In the genomic region with DNA sequence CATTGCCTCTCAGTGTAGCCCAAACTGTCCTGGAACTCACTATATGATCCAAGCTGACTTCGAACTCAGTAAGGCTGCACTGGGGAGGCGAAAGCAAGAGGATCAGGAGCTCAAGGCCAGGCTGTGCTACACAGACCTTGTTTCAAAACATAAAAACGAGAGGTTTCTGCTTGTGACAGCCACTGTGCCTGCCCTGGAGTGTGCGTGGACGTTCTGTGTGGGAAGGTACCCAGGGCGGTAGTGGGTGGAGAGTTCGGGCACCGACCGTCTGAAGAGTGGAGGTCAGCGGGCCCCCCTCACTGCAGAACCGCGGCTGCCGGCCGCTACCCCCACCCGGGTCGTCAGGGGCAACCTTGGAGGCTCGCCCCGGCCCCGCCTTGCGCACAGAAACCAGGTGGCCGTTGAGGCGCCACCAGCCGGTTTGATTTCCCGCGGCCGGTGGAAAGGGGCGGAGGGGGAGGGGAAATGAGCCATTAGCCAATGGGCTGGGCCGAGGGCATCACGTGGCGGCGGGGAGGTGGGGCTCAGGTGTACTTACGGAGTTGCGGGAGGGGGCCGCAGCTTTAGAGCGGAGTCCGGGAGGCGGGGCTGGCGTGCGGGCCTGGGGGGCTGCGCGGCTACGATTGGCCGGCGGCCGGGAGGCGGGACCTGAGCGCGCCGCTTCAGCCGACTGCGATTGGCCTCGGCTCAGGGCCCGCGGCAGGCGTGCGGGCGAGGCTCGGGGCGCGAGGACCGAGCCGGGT, we compare ENCODE assay signal across 8 mouse cellular contexts. TPM values are rescaled to one million over a fixed set of nuclear protein-coding genes. Genes with fewer than 3 reads are reported as not detected.
DNase-seq lines count a peak whose midpoint lies in the region; ATAC-seq and TF ChIP-seq lines count a peak whose summit lies in the region.

A gene (plus strand): TSS at position 660 of the 743 bp plus-strand sequence.

- peak within 1 kb of the TSS; percentile 53 for H3K4me3 ChIP-seq in forebrain, embryonic 14.5 days (ENCODE audit: low read depth, low read length)
- peak within 1 kb of the TSS; percentile 57 for H3K4me3 ChIP-seq in heart, postnatal 0 days (ENCODE audit: low read depth, low read length)
- H3K4me3 ChIP-seq in liver, embryonic 16.5 days (ENCODE audit: low read depth, low read length) = peak within 1 kb of the TSS; percentile 64
- peak within 1 kb of the TSS; percentile 55 for H3K4me3 ChIP-seq in neural tube, embryonic 13.5 days
- H3K4me3 ChIP-seq in testis, adult 2 months (ENCODE audit: control insufficient read depth, low read depth, low read length) = peak within 1 kb of the TSS; percentile 91

- TF ChIP-seq CTCF in heart, postnatal 0 days (IDR thresholded peaks at IDR 0.05; ENCODE audit: low read depth) = no peak
- TF ChIP-seq CTCF in testis, adult 2 months (IDR thresholded peaks at IDR 0.05; ENCODE audit: control insufficient read depth, insufficient read depth, insufficient replicate concordance, low read depth, low read length) = no peak

- H3K4me2 ChIP-seq in forebrain, embryonic 14.5 days (ENCODE audit: low read length) = peak within 1 kb of the TSS; percentile 99
- H3K4me2 ChIP-seq in heart, postnatal 0 days (ENCODE audit: low read depth, low read length) = peak within 1 kb of the TSS; percentile 92
- H3K4me2 ChIP-seq in liver, embryonic 16.5 days (ENCODE audit: low read depth, low read length) = peak within 1 kb of the TSS; percentile 95
- H3K4me2 ChIP-seq in neural tube, embryonic 13.5 days = peak within 1 kb of the TSS; percentile 99

- no peak within 1 kb of the TSS for H3K27ac ChIP-seq in forebrain, embryonic 14.5 days (ENCODE audit: low read depth, low read length)
- peak within 1 kb of the TSS; percentile 88 for H3K27ac ChIP-seq in heart, postnatal 0 days (ENCODE audit: low read depth)
- no peak within 1 kb of the TSS for H3K27ac ChIP-seq in liver, embryonic 16.5 days (ENCODE audit: low read length)
- no peak within 1 kb of the TSS for H3K27ac ChIP-seq in neural tube, embryonic 13.5 days (replicated peaks)
- H3K27ac ChIP-seq in testis, adult 2 months (ENCODE audit: control insufficient read depth, insufficient read depth, low read depth, low read length) = peak within 1 kb of the TSS; percentile 98

- peak; percentile 96 for DNase-seq in ES-CJ7 (ENCODE audit: low read depth, low spot score)
- DNase-seq in cerebellum, adult 11 months = peak; percentile 93
- DNase-seq in forebrain, embryonic 14.5 days (ENCODE audit: low spot score) = peak; percentile 96
- DNase-seq in heart, postnatal 0 days (ENCODE audit: low spot score) = peak; percentile 82
- peak; percentile 94 to 95 for DNase-seq in kidney, postnatal 36 days

- no peak; the same call in 1 of the 2 replicates for TF ChIP-seq EP300 in heart, postnatal 0 days (IDR thresholded peaks at IDR 0.05; ENCODE audit: low read depth)

- WGBS in forebrain, embryonic 14.5 days = 1% methylated on average over 58 of the region's 62 CpGs
- WGBS in heart, postnatal 0 days = 3% methylated on average over 48 of the region's 62 CpGs
- WGBS in liver, embryonic 16.5 days (ENCODE audit: insufficient replicate concordance) = 3% methylated on average over 45 of the region's 62 CpGs
- WGBS in neural tube, embryonic 13.5 days = 1% methylated on average over 62 of the region's 62 CpGs

- peaks cover 9% of the 10 kb centered on the region; the same call in 1 of the 2 replicates for H3K27me3 ChIP-seq in forebrain, embryonic 14.5 days (replicated peaks; ENCODE audit: control insufficient read depth, insufficient read depth, low read length)
- peaks cover 8% of the 10 kb centered on the region for H3K27me3 ChIP-seq in heart, postnatal 0 days (ENCODE audit: control insufficient read depth, insufficient read depth, low read length)
- H3K27me3 ChIP-seq in liver, embryonic 16.5 days (ENCODE audit: control insufficient read depth, insufficient read depth, low read depth, low read length) = peaks cover 59% of the 10 kb centered on the region
- H3K27me3 ChIP-seq in neural tube, embryonic 13.5 days = peaks cover 50% of the 10 kb centered on the region
- H3K27me3 ChIP-seq in testis, adult 2 months (ENCODE audit: control insufficient read depth, insufficient read depth, low read length) = no peaks in the 10 kb centered on the region

- TF ChIP-seq POLR2A in testis, adult 2 months (IDR thresholded peaks at IDR 0.05; ENCODE audit: control insufficient read depth, low read depth, low read length) = peak; percentile 59; the same call in 1 of the 2 replicates

- ATAC-seq in forebrain, embryonic 14.5 days = peak; percentile 92
- ATAC-seq in heart, postnatal 0 days (ENCODE audit: insufficient read depth, low read depth) = peak; percentile 80
- ATAC-seq in liver, embryonic 16.5 days (ENCODE audit: low read depth) = peak; percentile 81
- peak; percentile 87 for ATAC-seq in neural tube, embryonic 13.5 days (ENCODE audit: low read depth)

- H3K9ac ChIP-seq in forebrain, embryonic 14.5 days (ENCODE audit: low read length) = peak within 1 kb of the TSS; percentile 67
- peak within 1 kb of the TSS; percentile 51 for H3K9ac ChIP-seq in heart, postnatal 0 days (replicated peaks; ENCODE audit: low read depth, low read length)
- H3K9ac ChIP-seq in liver, embryonic 16.5 days (ENCODE audit: low read depth, low read length) = peak within 1 kb of the TSS; percentile 54
- H3K9ac ChIP-seq in neural tube, embryonic 13.5 days = peak within 1 kb of the TSS; percentile 74

- peaks cover 5% of the 10 kb centered on the region; the same call in 1 of the 2 replicates for H3K4me1 ChIP-seq in forebrain, embryonic 14.5 days (ENCODE audit: control insufficient read depth, insufficient read depth, low read length)
- peaks cover 30% of the 10 kb centered on the region for H3K4me1 ChIP-seq in heart, postnatal 0 days (ENCODE audit: control insufficient read depth, insufficient read depth)
- peaks cover 25% of the 10 kb centered on the region for H3K4me1 ChIP-seq in liver, embryonic 16.5 days (ENCODE audit: control insufficient read depth, low read depth, low read length)
- peaks cover 23% of the 10 kb centered on the region for H3K4me1 ChIP-seq in neural tube, embryonic 13.5 days (replicated peaks)
- H3K4me1 ChIP-seq in testis, adult 2 months (ENCODE audit: control insufficient read depth, insufficient read depth, low read length) = peaks cover 6% of the 10 kb centered on the region

- no peaks in the 10 kb centered on the region for H3K9me3 ChIP-seq in forebrain, embryonic 14.5 days (replicated peaks; ENCODE audit: control insufficient read depth, low read length)
- no peaks in the 10 kb centered on the region for H3K9me3 ChIP-seq in heart, postnatal 0 days (replicated peaks; ENCODE audit: control insufficient read depth, low read length)
- H3K9me3 ChIP-seq in liver, embryonic 16.5 days (replicated peaks; ENCODE audit: control insufficient read depth, low read length) = no peaks in the 10 kb centered on the region
- H3K9me3 ChIP-seq in neural tube, embryonic 13.5 days = no peaks in the 10 kb centered on the region

- H3K36me3 ChIP-seq in forebrain, embryonic 14.5 days (ENCODE audit: control insufficient read depth, insufficient read depth, low read length) = no peaks in the 10 kb centered on the region
- H3K36me3 ChIP-seq in heart, postnatal 0 days (replicated peaks; ENCODE audit: control insufficient read depth, insufficient read depth, low read length) = no peaks in the 10 kb centered on the region
- no peaks in the 10 kb centered on the region for H3K36me3 ChIP-seq in liver, embryonic 16.5 days (ENCODE audit: control insufficient read depth, insufficient read depth)
- H3K36me3 ChIP-seq in neural tube, embryonic 13.5 days = no peaks in the 10 kb centered on the region
- H3K36me3 ChIP-seq in testis, adult 2 months (ENCODE audit: control insufficient read depth, insufficient read depth, low read length) = peaks cover 2% of the 10 kb centered on the region; the same call in 1 of the 2 replicates

RNA-seq across cellular contexts. Expression of the gene that starts here (rescaled TPM):
- 3.9 and 4.0 TPM in 2 replicates for polyA plus RNA-seq in forebrain, embryonic 14.5 days (2014; fragmentation: Nextera tagmentation; extraction: Ambion mirVana)
- total RNA-seq in heart, postnatal 0 days (2014; rRNA removed; ENCODE audit: low replicate concordance) = 16.0 and 25.6 TPM in 2 replicates
- polyA plus RNA-seq in heart, postnatal 0 days (2015; fragmentation: Nextera tagmentation; extraction: Ambion mirVana) = 4.9 and 7.9 TPM in 2 replicates
- 0.18 TPM in 1 of 2 replicates, not detected in the other for polyA plus RNA-seq in liver, embryonic 16.5 days (2015; fragmentation: Nextera tagmentation; extraction: Ambion mirVana)
- polyA plus RNA-seq in neural tube, embryonic 13.5 days (2015; fragmentation: Nextera tagmentation; extraction: Ambion mirVana) = 4.7 and 5.0 TPM in 2 replicates
- 3,709 and 3,883 TPM in 2 replicates for polyA plus RNA-seq in testis, adult 2 months (2012; rRNA removed)

Comparison
In these comparisons a context has a peak if more than half of its experiments do, and no peak if none do; other contexts are left out.
1. RNA of the gene that starts here (polyA plus RNA-seq): 3,709 to 3,883 TPM in testis, adult 2 months; 4.7 to 5.0 TPM in neural tube, embryonic 13.5 days, 4.9 to 7.9 TPM in heart, postnatal 0 days, 3.9 to 4.0 TPM in forebrain, embryonic 14.5 days and 0.18 TPM in liver, embryonic 16.5 days; every median in the first group is over 100 times any median in the second.
2. Peak in ATAC-seq, H3K4me3 ChIP-seq, H3K9ac ChIP-seq and H3K4me2 ChIP-seq in liver, embryonic 16.5 days; RNA of the gene not detected or under 1 TPM.
3. H3K27ac ChIP-seq: peak in heart, postnatal 0 days (single experiment) and testis, adult 2 months (single experiment); none in forebrain, embryonic 14.5 days (single experiment), liver, embryonic 16.5 days (single experiment) and neural tube, embryonic 13.5 days (single experiment).
4. Peak in every context shown above with its lines, with median percentiles within 50 percentile points of each other: DNase-seq, ATAC-seq, H3K4me2 ChIP-seq, H3K4me3 ChIP-seq and H3K9ac ChIP-seq.